Mouse (Mus musculus): ENCODE results near the gene Spata21. TPM values are rescaled to one million over a fixed set of nuclear protein-coding genes. Genes with fewer than 3 reads are reported as not detected.

Gene Spata21
- polyA plus RNA-seq, 1 experiment from 2014 or later = 0.43 TPM

Other genes with a start within 250 kb of the Spata21 start
- gene Padi1, start 242.6 kb upstream of the Spata21 start, polyA plus RNA-seq (2015; fragmentation: Nextera tagmentation; extraction: Ambion mirVana) = 0.06 TPM in 1 of 2 replicates, not detected in the other
- gene Padi2, start 182.0 kb upstream of the Spata21 start, polyA plus RNA-seq (2015; fragmentation: Nextera tagmentation; extraction: Ambion mirVana) = 1.2 and 2.2 TPM in 2 replicates
- 480 TPM in 2 replicates for gene Sdhb, start 127.1 kb upstream of the Spata21 start, polyA plus RNA-seq (2015; fragmentation: Nextera tagmentation; extraction: Ambion mirVana)
- 181 and 193 TPM in 2 replicates for gene Atp13a2, start 101.5 kb upstream of the Spata21 start, polyA plus RNA-seq (2015; fragmentation: Nextera tagmentation; extraction: Ambion mirVana)
- gene Mfap2, start 77.9 kb upstream of the Spata21 start, polyA plus RNA-seq (2015; fragmentation: Nextera tagmentation; extraction: Ambion mirVana) = 161 and 173 TPM in 2 replicates
- 6.2 and 7.7 TPM in 2 replicates for gene Crocc, start 27.8 kb upstream of the Spata21 start, polyA plus RNA-seq (2015; fragmentation: Nextera tagmentation; extraction: Ambion mirVana)
- 50.6 and 56.2 TPM in 2 replicates for gene Necap2, start 10.0 kb upstream of the Spata21 start, polyA plus RNA-seq (2015; fragmentation: Nextera tagmentation; extraction: Ambion mirVana)
- 24.9 TPM in 2 replicates for gene Szrd1, start 51.4 kb downstream of the Spata21 start, polyA plus RNA-seq (2015; fragmentation: Nextera tagmentation; extraction: Ambion mirVana)
- gene Fbxo42, start 59.6 kb downstream of the Spata21 start, polyA plus RNA-seq (2015; fragmentation: Nextera tagmentation; extraction: Ambion mirVana) = 23.7 and 25.2 TPM in 2 replicates
- 7.8 and 10.9 TPM in 2 replicates for gene Rsg1, start 125.6 kb downstream of the Spata21 start, polyA plus RNA-seq (2015; fragmentation: Nextera tagmentation; extraction: Ambion mirVana)
- gene Arhgef19, start 151.2 kb downstream of the Spata21 start, polyA plus RNA-seq (2015; fragmentation: Nextera tagmentation; extraction: Ambion mirVana) = 1.5 and 1.7 TPM in 2 replicates
- 1.4 and 1.5 TPM in 2 replicates for gene Epha2, start 212.9 kb downstream of the Spata21 start, polyA plus RNA-seq (2015; fragmentation: Nextera tagmentation; extraction: Ambion mirVana)